Mouse (Mus musculus) liver, embryonic 12.5 days (tissue): ENCODE results near the gene Tdrd5. TPM values are rescaled to one million over a fixed set of nuclear protein-coding genes. Genes with fewer than 3 reads are reported as not detected.
"Not testable (repeated sequence)": the region's sequence is repeated elsewhere in the genome, so short reads cannot be mapped to it uniquely, and the experiment has no call there.

ENCODE experiments used
- ATAC-seq: fragments of 200-750 bp; cut with Nextera tagmentation; 2 replicates; pipeline ENCODE4 v1.8.0; 2017; ENCODE audit warnings: moderate number of reproducible peaks, mild to moderate bottlenecking, moderate library complexity
- H3K27ac ChIP-seq: fragments of 300-500 bp; sonication (generic); 2 replicates; pipeline ENCODE4 v1.5.1; 2016; ENCODE audit warnings: mild to moderate bottlenecking
- H3K27me3 ChIP-seq: fragments of 300-500 bp; sonication (generic); replicated peaks from 2 replicates; pipeline ENCODE4 v1.6.1; 2016; ENCODE audit warnings: mild to moderate bottlenecking, moderate library complexity
- H3K36me3 ChIP-seq: fragments of 300-500 bp; sonication (generic); 2 replicates; pipeline ENCODE4 v1.6.1; 2016; ENCODE audit warnings: mild to moderate bottlenecking, moderate library complexity
- H3K4me1 ChIP-seq: fragments of 300-500 bp; sonication (generic); 2 replicates; pipeline ENCODE4 v1.6.1; 2016
- H3K4me2 ChIP-seq: fragments of 300-500 bp; sonication (generic); 2 replicates; pipeline ENCODE4 v1.6.1; 2016; ENCODE audit warnings: mild to moderate bottlenecking, moderate library complexity
- H3K4me3 ChIP-seq: fragments of 300-500 bp; sonication (generic); 2 replicates; pipeline ENCODE4 v1.5.1; 2016; ENCODE audit warnings: mild to moderate bottlenecking, moderate library complexity
- H3K9ac ChIP-seq: fragments of 300-500 bp; sonication (generic); 2 replicates; pipeline ENCODE4 v1.6.1; 2016; ENCODE audit warnings: mild to moderate bottlenecking, moderate library complexity
- H3K9me3 ChIP-seq: fragments of 300-500 bp; sonication (generic); replicated peaks from 2 replicates; pipeline ENCODE4 v1.6.1; 2016; ENCODE audit warnings: mild to moderate bottlenecking, moderate library complexity
- WGBS: fragments of 180-500 bp; shearing (Covaris S2); methylation state at CpG from one replicate; pipeline ENCODE4 v1.1.7; 2016; ENCODE audit not compliant: insufficient replicate concordance; 5-methylcytosine and 5-hydroxymethylcytosine counted together
- polyA plus RNA-seq: library from polyadenylated mRNA; unstranded; fragments of >200 nt; fragmentation: Nextera tagmentation; extraction: Ambion mirVana; gene quantifications from 2 replicates; pipeline ENCODE4 v1.2.1, GENCODE M21; 2016

Tdrd5 gene
- polyA plus RNA-seq, 1 experiment from 2014 or later = 0.30 TPM

DNA sequence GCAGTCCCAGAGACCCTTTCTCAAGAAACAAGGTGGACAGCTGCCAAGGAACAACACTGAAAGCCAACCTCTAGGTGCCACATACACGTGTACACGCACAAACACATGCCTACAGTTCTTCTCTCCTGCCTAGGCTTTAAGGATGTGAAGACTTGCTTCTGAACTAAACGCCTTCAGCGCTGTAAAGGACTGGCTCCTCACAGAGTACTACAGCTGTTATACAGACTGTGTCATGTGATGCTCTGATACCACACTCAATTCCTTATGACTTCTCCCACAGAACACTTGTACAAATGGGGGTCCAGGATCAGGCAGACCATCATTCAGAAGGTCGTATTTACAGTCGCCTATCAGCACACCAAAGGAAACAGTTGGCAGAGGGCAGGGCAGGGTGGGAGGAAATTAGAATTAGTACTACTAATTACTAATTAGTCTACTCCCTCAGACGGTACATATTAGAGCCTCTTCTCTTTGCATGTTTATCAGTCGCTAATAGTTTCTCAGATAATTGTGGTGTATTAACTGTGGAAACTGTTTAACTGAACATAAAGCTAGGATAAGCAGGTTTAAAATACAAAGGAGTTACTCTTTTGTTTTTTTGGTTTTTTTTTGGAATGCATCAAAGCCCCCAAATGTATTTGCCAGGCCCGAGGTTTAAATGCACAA, 14.8 kb downstream of the Tdrd5 start:
- Histone ChIP-seq H3K4me1 (0 out of 2 replicates have a peak, but pooled peaks cover 2% of the 10 kb centered on the region), H3K27ac (no peak overlapping the region), H3K4me2 (no peak overlapping the region), H3K27me3 (no peaks in the 10 kb centered on the region), H3K36me3 (no peaks in the 10 kb centered on the region), H3K9ac (no peak overlapping the region), H3K4me3 (no peak overlapping the region), H3K9me3 (no peaks in the 10 kb centered on the region)
- WGBS = 49% methylated on average over 9 of the region's 9 CpGs
- ATAC-seq = no peak

DNA sequence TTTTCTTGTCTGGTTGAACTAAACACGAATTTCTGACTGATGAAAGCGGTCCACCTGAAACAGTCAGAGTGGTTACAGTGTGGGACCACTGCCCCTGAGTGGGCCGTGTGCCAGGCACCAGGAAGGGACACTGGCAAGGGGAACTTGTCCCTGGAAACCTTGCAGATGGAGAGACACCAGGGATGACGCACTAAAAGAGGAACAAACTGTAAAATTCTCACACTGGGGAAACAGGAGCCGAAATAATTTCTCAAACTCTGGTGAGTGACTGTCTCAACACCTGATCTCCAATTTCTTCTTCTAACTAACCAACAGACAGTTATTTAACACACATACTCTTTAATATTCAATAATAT, 17.9 kb downstream of the Tdrd5 start:
- Histone ChIP-seq H3K4me2 (no peak overlapping the region), H3K4me1 (0 out of 2 replicates have a peak, but pooled peaks cover 2% of the 10 kb centered on the region), H3K27ac (no peak overlapping the region), H3K9me3 (no peaks in the 10 kb centered on the region), H3K9ac (no peak overlapping the region), H3K4me3 (no peak overlapping the region), H3K36me3 (no peaks in the 10 kb centered on the region), H3K27me3 (no peaks in the 10 kb centered on the region)
- no peak for ATAC-seq
- 48% methylated on average over 5 of the region's 5 CpGs for WGBS

DNA sequence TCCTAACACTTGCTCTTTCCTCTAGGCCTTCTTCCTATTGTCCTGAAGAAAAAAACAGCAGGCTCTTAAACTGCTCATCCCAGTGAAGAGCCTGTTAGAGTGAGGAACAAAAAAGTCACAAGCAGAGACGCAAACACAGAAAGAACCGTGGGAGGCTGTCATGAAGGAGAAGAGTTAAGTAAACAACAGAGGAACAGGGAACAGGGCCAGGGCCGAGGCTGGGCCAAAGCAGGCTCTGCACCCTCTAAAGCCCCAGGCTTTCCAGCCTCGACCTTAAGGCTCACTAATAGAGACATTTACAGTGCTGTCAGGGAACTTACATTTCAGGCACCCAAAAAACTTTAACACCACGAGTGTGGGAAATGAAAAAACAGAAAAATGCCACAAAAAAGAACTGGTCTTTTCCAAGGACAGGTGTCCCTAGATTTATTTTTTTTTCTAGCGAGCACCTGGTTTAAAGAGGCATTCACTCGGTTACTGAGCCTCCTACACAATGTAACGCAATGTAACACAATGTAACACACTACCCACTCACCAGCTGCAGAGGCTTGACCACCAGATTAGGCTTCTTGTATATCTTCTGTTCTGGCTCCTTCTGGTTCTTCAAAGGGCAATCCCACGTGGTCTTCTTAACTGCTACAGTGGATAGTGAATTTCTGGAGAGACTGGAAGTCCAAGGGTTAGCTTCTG, 18.5 kb downstream of the Tdrd5 start:
- no peaks in the 10 kb centered on the region for H3K9me3 ChIP-seq
- no peak overlapping the region for H3K9ac ChIP-seq
- 36% methylated on average over 9 of the region's 9 CpGs for whole genome bisulfite sequencing
- H3K4me2 ChIP-seq = no peak overlapping the region
- H3K4me3 ChIP-seq = no peak overlapping the region
- no peak overlapping the region for H3K27ac ChIP-seq
- H3K36me3 ChIP-seq = no peaks in the 10 kb centered on the region
- H3K4me1 ChIP-seq = 0 out of 2 replicates have a peak, but pooled peaks cover 2% of the 10 kb centered on the region
- no peak for ATAC-seq
- H3K27me3 ChIP-seq = no peaks in the 10 kb centered on the region

DNA sequence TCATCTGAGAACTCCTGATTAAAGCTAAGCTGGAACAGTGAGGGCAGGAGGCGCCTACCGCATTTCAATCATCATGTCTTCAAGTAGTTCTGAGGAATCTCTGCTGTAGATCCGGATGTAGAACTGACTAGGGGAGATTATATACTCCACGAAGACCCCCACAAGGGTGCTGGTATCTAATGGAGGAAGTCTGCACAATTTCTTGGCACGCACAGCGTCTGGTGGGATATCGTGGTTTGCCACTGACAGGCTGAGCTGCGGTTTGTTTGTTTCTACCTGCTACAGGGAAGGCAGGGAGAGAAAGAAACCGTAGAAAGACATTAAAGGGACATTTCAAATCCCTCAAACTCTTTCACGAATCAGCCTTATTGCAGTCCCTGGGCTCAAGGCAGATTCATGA, 19.3 kb downstream of the Tdrd5 start:
- no peaks in the 10 kb centered on the region for H3K27me3 ChIP-seq
- no peak for ATAC-seq
- 16% methylated on average over 10 of the region's 10 CpGs for WGBS

DNA sequence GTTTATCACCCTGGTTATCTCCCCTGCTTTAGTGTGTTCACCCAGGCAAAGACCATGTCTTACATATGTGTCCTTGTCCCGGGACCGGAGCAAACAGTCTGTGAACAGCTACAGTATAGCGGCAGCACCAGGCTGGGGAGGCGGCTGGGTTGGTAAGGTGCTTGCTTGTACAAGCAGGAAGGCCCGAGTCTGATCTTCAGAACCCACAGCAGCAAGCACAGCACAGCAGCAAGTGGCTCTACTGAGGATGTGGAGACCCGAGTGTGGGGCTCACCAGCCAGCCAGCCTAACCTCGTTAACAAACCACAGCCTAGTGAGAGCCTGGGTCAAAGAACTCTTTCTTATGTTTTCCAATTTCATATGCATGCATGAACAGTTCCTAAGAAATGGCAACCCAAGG, 23.3 kb downstream of the Tdrd5 start:
- 0 out of 2 replicates have a peak, but pooled peaks cover 2% of the 10 kb centered on the region for H3K4me1 ChIP-seq
- 60% methylated on average over 7 of the region's 7 CpGs for WGBS
- H3K9me3 ChIP-seq = no peaks in the 10 kb centered on the region
- H3K36me3 ChIP-seq = no peaks in the 10 kb centered on the region
- no peaks in the 10 kb centered on the region for H3K27me3 ChIP-seq
- ATAC-seq = no peak
- H3K4me2 ChIP-seq = no peak overlapping the region
- no peak overlapping the region for H3K27ac ChIP-seq
- H3K4me3 ChIP-seq = no peak overlapping the region
- no peak overlapping the region for H3K9ac ChIP-seq

More for the DNA sequence above, 19.3 kb downstream of the Tdrd5 start:
- H3K27ac ChIP-seq = no peak overlapping the region
- 0 out of 2 replicates have a peak, but pooled peaks cover 2% of the 10 kb centered on the region for H3K4me1 ChIP-seq
- no peak overlapping the region for H3K4me3 ChIP-seq
- no peaks in the 10 kb centered on the region for H3K36me3 ChIP-seq
- H3K9ac ChIP-seq = no peak overlapping the region
- H3K4me2 ChIP-seq = no peak overlapping the region
- H3K9me3 ChIP-seq = no peaks in the 10 kb centered on the region

DNA sequence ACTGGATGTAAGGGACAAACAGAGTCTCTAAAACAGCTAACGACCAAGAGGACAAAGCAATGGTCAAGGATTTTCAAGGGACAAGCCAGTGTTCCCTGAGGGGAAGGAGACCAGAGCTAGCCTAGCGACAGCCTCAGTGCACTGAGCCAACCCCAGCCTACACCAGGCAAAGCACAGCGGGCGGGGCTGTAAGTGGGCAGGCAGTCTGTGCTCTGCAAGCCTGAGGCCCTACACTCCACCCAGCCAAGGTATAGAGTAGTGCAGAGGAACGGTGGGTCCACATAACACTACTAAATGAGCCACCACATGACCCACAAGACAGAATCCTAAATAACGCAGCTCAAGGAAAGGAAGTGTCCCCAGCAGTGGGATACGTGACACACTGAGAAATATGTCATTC, 29.8 kb downstream of the Tdrd5 start:
- ATAC-seq = no peak
- Histone ChIP-seq H3K36me3 (no peaks in the 10 kb centered on the region), H3K4me3 (no peak overlapping the region), H3K27ac (no peak overlapping the region), H3K4me2 (no peak overlapping the region), H3K27me3 (no peaks in the 10 kb centered on the region; the same call in 1 of the 2 replicates), H3K9ac (no peak overlapping the region), H3K4me1 (no peaks in the 10 kb centered on the region), H3K9me3 (no peaks in the 10 kb centered on the region)
- 52% methylated on average over 7 of the region's 7 CpGs for WGBS

DNA sequence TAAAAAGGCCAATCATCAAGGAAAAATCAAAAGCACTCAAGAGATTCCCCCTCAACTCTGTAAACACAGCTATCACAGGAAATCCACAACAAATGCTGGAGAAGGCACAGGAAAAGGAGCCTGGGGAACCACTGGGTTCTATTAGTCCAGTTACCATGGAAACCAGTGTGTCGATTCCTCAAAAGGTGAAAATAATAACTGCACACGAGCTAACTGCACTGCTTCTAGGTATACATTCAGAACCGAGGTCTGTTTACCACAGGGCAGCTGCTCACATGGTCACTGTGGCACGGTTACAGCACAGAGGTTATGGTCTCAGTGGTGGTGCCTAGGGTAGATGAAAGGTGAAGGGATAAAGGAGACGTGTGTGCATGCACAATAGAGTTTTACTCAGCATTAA, 31.8 kb downstream of the Tdrd5 start:
- Histone ChIP-seq H3K27me3 (no peaks in the 10 kb centered on the region; the same call in 1 of the 2 replicates), H3K36me3 (no peaks in the 10 kb centered on the region), H3K27ac (no peak overlapping the region), H3K9me3 (no peaks in the 10 kb centered on the region), H3K4me2 (no peak overlapping the region), H3K4me1 (no peaks in the 10 kb centered on the region), H3K4me3 (no peak overlapping the region), H3K9ac (no peak overlapping the region)
- 38% methylated on average over 5 of the region's 5 CpGs for WGBS
- no peak for ATAC-seq

DNA sequence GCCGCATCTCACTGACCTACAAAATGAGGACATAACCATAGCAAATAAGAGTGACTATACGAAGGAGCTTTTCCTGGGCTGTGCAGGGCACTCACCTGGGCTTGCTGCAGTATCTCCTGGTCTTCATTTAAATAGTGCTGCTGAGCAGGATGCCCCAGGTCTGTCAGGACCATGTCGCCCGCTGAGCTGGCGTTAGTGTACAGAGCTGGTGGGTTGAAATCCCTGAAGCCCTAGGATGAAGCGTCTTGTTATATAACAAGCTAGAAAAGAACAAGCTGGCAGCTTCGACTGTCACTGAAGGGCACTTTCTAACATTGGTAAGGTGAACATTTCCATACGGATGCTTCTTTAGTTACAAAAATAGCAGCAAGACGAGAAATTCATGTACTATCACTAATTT, 33.0 kb downstream of the Tdrd5 start:
- H3K36me3 ChIP-seq = no peaks in the 10 kb centered on the region
- H3K4me2 ChIP-seq = no peak overlapping the region
- H3K27ac ChIP-seq = no peak overlapping the region
- no peaks in the 10 kb centered on the region; the same call in 1 of the 2 replicates for H3K27me3 ChIP-seq
- H3K4me1 ChIP-seq = no peaks in the 10 kb centered on the region
- H3K9ac ChIP-seq = no peak overlapping the region
- ATAC-seq = no peak
- no peak overlapping the region for H3K4me3 ChIP-seq
- WGBS = 69% methylated on average over 9 of the region's 9 CpGs
- H3K9me3 ChIP-seq = no peaks in the 10 kb centered on the region

DNA sequence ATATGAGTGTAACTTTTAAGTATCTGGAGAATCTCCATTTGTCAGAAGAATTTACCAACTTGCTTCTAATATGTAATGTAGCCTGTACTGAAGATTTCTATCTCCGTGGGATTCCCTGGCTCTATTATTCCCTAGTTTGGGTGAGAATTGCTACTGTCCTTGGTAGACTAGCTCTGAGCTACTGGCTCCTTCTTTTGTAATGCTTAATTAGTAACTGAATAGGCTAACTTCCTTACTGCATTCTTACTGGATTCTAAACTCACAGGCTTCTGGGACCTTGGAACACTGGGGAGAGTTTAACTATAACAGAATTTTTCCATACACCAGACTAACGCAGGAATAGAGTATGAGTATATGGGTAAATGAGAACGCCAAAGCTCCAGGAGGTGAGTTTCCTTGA, 34.9 kb downstream of the Tdrd5 start:
- not testable (repeated sequence) for ATAC-seq, H3K27ac ChIP-seq, H3K9ac ChIP-seq, H3K27me3 ChIP-seq, H3K4me1 ChIP-seq, H3K36me3 ChIP-seq, H3K4me3 ChIP-seq, H3K9me3 ChIP-seq, H3K4me2 ChIP-seq
- WGBS = 49% methylated on average over 3 of the region's 3 CpGs

DNA sequence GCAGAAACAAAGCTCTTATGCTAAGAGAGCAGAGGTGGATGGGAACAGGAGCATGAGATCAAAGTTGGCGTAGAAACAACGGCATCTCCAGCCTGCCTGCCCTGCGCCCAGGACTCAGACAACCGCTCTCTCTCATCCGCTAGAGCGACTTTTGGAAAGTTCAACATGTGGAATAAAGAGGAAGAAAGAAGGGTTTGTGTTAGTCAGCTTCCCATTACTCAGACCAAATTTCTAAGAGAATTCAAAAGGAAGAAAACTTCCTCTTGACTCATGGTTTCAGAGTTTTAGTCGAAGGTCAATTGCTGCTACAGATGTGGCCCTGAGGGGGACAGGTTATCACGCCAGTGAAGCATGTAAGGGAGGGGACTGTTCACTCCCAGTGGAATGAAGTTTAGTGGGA, 39.5 kb downstream of the Tdrd5 start:
- Histone ChIP-seq H3K4me2 (no peak overlapping the region), H3K9ac (no peak overlapping the region), H3K27me3 (no peaks in the 10 kb centered on the region), H3K36me3 (no peaks in the 10 kb centered on the region), H3K4me3 (no peak overlapping the region), H3K27ac (no peak overlapping the region), H3K4me1 (no peaks in the 10 kb centered on the region), H3K9me3 (no peaks in the 10 kb centered on the region)
- ATAC-seq = no peak
- 75% methylated on average over 8 of the region's 8 CpGs for WGBS

DNA sequence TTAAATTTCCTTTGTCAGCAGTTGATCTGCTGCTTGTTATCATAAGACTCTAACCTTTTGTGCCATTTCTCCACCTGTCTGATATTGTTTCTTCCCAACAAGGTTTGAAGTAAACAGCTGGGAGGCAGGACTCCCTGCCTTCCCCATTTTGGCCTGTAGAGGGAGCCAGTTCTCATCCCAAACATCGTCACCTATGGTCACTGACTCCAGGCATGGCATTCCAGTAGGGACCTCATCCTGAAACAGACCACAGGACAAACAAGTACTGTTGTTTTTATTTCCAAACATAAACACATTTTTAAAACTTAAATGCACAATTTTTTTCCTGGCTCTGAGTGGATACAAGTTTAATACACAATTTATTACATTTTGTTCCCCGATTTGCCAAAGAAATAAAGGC, 40.1 kb downstream of the Tdrd5 start:
- Histone ChIP-seq H3K27me3 (no peaks in the 10 kb centered on the region), H3K9ac (no peak overlapping the region), H3K9me3 (no peaks in the 10 kb centered on the region), H3K4me2 (no peak overlapping the region), H3K4me3 (no peak overlapping the region), H3K27ac (no peak overlapping the region), H3K36me3 (no peaks in the 10 kb centered on the region), H3K4me1 (no peaks in the 10 kb centered on the region)
- 49% methylated on average over 2 of the region's 2 CpGs for WGBS
- ATAC-seq = no peak

DNA sequence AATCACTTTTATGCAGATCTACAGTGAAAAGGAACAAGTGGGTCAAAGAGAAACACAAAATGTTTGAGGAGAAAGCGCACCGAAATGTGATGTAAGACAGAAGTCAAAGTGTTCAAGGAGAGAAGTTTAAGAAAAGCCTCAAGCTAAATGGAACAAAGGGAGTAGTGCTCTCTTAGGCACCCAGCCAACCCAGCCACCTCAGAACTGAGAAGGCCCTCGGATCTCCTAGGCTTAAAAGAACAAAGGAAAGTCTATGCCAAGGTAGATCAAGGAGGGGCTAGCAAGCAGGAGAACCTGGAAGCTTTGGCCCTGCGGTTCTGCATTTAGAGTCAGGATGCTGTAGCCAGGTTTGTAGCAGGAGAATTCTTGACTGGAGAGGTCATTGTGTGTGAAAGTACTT, 48.6 kb downstream of the Tdrd5 start:
- Histone ChIP-seq H3K27me3 (no peaks in the 10 kb centered on the region), H3K36me3 (no peaks in the 10 kb centered on the region), H3K9ac (no peak overlapping the region), H3K9me3 (no peaks in the 10 kb centered on the region), H3K4me1 (no peaks in the 10 kb centered on the region), H3K4me3 (no peak overlapping the region), H3K4me2 (no peak overlapping the region), H3K27ac (no peak overlapping the region)
- 76% methylated on average over 4 of the region's 4 CpGs for WGBS
- ATAC-seq = no peak
